Mouse (Mus musculus): ENCODE measurements at regions not wholly inside any gene's neighbourhood (a gene's known extent, or its start where the extent isn't known, plus 50 kb on each side); places are given as distances from the start of the nearest gene placed in this dataset.
"Not testable (repeated sequence)": the region's sequence is repeated elsewhere in the genome, so short reads cannot be mapped to it uniquely, and the experiment has no call there.

DNA sequence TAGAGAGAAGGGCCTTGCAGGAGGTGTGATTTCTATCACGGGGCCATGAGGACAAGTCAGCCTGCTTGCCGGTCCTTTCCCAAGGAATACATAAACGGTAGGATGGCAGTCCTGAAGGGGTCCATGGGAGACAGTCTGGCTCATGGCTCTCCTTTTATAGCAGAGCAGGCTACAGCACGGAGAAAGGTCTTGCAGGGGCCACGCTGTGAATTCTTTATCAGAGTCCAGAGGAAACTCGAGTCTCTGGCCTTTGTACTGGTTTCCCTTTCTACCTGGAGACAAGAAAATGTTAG lies 1984.0 kb downstream of the 4930444P10Rik start:
- no peak for DNase-seq

DNA sequence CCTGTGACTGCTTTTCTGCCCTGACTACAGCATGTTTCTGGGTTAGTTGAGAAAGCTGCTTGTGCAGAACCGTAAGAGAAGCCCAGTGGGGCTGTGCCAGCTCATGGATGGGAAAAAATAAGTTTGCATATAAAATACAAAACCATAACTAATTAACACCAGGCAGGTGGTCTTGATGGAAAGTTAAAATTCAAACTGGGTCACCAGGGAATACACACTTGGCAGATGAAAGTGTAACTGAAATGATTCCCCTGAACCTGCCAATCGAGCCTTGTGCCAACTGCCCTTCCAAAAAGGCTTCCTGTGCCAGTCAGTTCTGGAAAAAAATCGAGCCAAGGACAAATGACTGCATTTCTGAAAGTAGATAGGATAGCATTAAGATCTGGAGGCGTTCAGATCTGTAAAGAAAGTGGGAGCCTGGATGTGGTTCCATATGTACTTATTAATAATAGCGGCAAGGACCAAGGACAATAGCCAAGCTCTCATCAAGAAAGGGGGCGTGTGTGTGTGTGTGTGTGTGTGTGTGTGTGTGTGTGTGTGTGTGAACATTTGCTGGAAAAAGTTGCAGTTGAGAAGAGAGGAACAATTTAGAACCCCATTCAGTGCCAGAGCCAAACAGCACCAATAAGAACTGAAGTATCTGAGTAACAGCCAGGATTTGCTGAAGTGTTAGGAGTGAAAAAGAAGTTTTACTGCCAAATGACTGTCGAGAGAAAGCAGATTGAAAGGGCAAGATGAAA lies 1984.5 kb downstream of the 4930444P10Rik start:
- DNase-seq = peak; percentile 35 to 36

DNA sequence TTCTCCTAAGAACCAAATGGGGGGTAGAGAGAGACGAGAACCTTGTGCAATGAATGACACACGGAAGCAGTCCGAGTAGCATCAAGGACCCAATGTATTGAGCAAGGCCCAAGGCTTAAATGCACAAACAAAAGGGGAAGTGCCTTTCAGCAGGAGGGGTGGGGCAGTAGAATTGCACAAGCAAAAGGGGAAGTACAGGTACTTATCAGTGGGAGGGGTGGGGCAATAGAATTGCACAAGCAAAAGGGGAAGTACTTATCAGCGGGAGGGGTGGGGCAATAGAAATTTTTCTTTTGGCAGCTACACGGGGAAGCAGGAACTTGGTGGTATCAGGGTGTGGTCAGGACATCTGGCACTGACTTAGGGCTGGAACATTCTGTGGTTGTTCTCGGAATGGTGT lies 1987.6 kb downstream of the 4930444P10Rik start:
- DNase-seq = not testable (repeated sequence)

DNA sequence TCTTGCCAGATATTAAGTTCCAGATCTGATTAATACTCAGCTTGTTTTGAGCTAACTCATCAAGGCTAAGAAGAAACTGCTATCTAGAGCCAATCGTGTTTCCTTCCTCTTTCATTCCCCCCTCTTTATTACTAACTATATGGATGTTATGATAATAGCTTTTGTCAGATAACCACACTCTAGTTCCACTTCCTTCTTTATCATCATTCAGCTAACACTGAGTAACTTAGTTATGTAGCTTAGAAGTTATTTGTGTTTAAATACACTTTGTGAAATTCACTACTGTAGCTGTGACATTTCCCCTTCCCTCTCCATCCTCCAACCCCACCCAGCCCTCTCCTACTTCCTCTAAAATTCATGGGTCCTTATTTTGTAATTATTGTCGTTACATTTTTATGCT lies 1988.6 kb downstream of the 4930444P10Rik start:
- DNase-seq = no peak

DNA sequence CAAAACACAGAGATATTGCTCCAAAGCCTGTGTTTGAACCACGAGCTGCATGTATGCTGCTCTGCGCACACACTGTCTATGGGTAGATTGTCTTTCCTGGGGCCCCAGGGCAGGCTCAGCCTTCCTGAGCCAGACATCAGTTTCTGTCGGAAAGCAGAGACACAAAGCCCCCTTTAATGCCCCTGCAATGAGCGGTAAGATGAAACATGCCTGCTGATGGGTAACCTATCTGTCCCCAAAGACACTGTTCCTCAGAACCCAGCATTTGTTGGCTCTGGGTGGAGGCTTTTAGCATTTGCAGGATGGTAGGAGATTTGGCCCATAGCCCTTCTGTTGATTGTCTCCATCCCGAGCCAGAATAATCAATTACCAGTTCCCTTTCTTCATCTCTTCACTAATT lies 1994.1 kb downstream of the 4930444P10Rik start:
- DNase-seq = no peak

DNA sequence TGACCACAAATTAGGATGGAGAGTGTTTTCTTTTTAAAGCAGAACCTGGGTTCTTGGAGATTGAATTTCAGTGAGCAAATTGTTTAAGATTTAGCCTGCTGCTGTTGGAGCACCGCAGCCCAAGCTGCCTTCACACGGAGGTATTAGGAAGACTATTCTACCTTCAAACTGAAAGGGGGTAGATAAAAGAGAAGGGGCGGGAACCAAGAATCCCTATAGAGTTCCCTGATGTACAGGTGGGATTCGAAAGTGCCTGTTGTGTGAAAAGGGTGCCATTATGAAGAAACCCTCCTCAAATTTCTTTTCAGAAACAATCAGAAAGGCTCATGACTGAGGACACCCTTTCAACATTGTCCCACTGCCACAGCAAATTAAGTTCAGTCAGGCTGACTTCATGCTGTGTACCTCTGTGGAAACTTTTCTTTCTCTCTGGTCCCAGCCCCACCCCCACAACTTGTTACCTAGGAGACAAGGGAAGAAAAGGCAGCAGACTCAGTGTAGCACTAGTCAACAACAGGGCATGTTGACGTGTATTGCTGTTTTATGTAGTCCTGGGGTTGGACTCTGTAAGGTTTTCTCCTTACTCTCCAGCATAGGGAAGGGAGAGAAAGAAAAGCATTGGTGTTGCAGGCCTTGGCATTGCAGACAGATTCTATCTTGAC lies 1995.4 kb downstream of the 4930444P10Rik start:
- DNase-seq = no peak

DNA sequence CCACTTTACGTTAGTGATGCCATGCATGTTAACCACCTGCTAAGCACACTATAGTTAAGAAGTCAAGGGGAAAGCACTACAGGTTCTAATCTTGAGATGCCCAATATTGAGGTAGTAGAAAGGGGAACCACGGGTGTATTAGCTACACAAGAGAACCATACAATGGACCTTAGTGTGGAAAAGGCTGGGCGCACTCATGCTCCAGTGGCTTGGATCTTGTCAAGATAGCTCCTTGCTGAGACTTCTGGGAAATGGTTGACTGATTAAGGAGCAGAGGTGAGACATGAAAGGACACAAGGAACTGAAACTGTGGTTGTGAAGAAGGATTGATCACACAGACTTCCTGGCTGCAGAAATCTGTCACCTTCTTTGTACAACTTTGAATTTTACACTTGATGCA lies 2028.3 kb downstream of the 4930444P10Rik start:
- DNase-seq = no peak

DNA sequence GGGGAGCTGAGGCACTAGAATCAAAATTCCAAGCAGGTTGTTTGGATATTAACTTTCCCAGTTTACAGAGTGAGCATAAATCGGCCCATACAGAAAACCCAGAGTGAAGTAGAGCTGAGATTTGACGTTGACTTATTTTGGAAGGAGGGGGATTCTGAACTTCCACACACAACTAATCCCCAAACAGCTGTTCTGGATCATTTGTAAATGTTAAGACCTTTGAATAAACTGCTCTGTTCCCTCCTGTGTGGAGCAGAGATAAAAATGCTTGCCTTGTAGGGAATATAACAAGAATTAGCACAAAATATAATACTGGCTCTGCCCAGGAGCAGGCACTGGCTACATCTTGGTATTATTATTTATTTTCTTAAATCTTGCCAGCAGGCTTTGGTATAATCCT lies 2057.0 kb downstream of the 4930444P10Rik start:
- DNase-seq = no peak

DNA sequence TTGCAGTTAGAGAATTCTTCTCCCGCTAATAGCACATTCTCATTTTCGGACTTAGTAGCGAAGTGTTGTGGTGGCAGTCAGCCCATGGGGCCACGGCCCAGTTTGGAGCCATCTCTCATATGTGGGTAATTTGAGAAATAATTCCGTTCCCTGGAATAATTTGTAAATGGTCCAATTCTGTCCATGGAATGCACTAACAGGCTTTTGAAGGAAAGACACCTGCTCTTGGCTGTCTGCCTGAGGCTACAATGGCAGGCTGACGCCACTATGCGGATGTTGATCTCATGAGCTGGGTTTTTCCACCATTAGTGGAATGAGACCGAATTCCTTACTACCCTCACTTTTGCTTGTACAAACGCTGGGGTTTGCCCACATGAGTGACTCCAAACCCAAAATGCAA lies 2081.6 kb downstream of the 4930444P10Rik start:
- DNase-seq = no peak

DNA sequence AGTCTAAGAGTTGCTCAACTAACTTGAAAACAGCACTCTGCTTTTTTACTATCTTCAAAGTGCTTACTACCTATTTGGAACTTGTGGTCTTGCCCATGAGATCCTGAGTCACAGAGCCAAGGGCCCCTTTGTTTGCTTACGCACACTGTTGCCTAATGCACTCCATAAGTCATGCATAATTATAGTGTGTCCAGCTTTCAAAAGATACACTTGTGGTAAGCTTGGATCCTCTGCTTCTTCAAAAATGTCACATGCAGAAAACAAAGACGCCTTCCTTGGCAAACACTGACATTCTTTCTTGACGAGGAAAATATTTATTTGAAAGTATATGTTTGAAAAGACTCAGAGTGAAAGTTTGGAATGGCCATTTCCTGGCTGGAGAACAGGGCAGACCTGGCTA lies 2082.3 kb downstream of the 4930444P10Rik start:
- no peak for DNase-seq

DNA sequence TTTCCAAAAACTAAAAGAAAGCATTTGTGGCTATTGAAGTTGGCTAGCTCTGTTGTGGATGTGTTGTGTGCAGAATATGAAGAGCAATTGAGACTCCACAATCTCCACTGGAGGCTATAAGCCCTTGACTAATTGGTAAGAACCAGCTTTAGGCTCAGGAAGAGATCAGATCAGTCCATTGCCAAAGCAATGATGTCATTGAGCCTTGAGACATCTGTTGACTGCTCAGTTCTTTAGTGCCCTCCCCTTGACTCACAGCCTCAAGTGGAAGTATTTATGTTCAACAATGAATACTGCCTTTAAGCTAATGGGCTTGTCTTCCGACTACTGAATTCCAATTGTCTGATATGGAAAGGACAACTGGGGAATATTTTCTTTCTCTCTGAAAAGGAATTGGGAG lies 2090.6 kb downstream of the 4930444P10Rik start:
- no peak for DNase-seq

DNA sequence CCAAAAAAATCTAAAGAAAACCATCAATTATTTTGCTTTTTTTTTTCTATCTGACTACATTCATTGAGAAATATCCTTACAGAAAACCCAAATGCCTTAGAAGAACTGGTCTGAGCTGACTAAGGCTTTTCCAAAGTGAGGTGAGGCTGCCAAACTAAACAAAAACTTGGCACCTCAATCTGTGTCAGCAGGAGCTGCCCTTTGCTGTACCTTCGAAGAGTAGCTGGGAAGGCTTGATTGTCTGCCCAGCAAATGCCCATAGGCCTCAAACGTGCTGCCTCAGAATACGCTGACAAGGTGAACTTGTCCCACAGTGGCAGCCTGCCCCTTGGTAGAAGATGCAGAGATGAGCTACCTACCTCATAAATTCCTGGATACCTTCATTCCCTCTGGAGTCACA lies 2091.7 kb downstream of the 4930444P10Rik start:
- peak in 1 of 2 experiments; percentile 20 for DNase-seq

DNA sequence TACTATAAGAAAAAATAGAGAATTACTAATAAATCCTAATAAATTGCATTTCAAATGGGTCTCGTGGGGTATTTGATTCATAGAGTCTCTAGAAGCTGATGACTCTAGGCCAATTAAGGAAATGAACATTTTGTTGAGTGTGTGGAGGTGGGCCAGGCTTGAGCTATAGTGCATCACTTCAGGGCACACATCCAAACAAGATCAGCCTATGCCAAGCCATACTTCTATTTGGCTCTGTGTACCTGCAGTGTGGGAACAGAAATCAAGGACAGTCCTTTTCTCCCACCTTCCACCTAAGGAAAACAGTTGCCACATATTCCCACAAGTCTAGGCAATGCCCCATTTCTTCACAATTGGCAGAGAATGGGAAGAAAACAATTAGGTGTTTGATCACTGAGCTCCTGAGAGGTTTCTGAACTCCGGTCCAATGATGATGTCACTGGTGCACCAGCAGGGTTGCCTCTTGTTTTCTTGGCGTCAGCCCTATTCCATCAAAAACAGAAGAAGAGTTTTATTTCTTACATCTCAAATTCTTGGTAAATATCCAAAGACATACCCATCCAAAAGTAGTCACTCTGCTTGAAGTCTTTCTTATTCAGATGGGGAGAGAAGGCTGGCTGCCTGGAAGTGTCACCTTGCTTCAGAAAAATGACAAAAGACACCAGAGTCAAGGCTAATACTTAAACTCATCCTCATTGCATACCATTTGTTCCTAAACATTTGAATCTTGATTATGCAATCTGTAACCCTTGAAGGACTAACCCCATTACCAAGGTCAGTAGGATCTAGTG lies 2092.3 kb downstream of the 4930444P10Rik start:
- no peak for DNase-seq

DNA sequence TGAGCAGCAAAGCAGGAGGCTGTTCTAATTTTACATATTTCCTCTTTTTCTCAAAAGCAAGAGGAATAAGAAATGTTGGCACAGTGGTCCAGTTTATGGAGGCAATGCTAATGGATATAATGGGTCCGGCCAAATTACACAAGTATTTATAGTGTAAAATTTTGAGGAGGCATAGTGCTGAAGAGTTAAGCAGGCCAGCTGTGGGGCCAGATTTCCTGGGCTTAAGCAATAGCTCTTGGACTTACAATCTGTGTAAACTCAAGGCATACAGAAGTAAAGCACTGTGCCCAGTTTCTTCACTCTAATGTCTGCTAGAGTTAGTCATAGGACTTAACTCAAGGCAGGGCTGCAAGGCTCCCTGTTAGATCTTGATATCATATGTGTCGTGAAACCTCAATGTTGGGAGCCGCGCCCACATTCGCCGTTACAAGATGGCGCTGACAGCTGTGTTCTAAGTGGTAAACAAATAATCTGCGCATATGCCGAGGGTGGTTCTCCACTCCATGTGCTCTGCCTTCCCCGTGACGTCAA lies 2094.9 kb downstream of the 4930444P10Rik start:
- no peak for DNase-seq

DNA sequence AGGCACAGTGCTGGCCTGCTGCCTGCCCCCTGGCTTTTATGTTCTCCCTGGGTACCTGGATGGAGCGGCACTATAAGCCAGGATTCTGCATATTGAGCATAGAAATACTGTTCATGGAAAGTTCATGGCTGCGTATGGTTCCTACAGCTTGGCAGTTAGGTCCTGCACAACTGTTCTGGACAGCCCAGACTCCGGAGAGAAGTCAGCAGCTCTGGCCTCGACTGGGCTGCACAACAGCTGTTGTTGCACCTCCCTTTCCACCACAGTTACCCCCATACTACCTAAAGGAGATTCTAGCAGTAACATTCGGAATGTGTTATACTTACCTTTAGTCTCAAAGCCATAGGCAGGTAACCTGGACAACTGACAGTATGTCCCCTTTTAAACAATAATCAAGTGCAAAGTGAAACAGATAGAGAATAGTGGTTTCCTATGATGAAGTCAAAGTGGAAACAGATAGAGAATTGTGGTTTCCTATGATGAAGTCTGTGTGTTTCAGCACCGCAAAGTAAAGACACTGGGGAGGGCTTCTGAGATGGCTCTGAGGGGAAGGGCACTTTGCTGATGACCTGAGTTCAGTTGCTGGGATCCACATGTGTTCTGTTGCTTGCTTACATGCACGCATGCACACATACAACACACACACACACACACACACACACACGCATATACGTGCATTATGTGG lies 2099.2 kb downstream of the 4930444P10Rik start:
- DNase-seq = no peak

DNA sequence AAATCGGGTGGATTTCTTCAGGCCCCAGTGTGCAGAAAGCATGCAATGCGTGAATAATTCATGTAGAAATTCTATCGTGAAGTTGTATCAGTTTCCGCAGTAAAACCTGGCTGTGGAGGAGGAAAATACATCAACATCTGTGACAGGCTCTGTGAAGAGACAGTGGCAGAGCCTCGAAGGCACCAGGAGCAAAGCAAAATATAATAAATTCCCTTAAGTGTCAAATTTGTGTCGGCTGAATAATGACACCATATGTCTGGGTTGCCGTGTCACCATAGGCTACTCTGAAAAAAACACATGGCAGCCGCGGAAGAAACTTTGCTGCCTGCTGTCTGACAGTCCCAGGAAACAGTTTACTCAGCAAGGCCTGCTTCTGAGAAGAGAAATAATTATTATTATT lies 2100.1 kb downstream of the 4930444P10Rik start:
- DNase-seq = no peak

DNA sequence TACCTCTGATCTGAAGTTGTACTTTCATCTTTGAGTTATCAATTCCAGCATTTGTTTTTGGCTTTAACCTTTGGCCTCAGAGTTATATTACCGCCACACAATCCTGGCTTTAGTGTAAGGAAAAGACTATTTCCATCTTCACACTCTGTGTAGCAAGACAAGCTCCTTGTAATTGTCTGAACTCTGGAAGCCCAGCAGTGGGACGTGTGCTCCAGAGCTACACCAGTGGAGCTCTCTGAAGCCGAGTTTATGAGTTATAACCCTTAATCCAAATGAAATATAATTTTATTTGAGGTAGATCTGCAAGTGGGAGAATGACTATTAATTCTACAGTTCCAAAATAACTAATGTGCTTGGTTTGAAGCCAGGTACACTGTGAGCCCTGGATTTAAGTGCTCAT lies 2103.8 kb downstream of the 4930444P10Rik start:
- DNase-seq = no peak

DNA sequence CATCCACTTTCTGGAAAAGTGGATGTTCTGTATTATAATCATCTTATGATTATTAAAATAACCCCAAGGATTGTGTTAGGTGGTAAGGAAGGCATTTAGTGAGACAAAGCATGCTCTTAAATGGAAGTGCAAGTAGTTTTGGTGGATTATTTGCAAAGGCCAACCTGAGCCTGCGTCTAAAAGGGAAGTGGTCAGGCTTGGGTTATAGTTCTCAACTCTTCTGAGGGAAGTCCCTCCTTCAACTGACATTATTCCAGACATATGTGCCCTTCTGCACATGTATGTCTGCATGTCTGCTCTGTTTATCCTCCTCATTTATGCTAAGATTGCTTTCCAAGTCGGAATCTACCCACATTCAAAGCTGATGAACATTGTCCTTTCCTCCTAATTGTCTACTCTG lies 2108.3 kb downstream of the 4930444P10Rik start:
- DNase-seq = no peak

DNA sequence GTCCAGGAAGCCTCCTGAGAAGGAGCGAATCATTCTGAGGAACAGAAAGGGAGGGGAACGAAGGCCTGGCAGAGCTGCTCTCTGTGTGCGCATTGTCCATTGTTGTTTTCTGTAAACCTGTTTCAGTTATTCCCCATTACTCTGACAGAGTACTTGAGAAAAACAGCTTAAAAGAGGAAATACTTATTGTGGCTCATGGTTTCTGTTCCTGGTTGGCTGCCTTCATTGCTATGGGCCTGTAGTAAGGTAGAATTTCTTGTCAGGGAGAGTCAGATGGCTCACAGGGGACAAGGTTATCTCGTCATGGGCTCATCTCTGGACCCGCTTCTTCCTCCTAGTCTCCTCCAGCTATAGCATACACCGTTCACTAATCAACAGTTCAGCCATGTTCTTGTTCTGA lies 2112.9 kb downstream of the 4930444P10Rik start:
- DNase-seq = peak in 1 of 2 experiments; percentile 2

DNA sequence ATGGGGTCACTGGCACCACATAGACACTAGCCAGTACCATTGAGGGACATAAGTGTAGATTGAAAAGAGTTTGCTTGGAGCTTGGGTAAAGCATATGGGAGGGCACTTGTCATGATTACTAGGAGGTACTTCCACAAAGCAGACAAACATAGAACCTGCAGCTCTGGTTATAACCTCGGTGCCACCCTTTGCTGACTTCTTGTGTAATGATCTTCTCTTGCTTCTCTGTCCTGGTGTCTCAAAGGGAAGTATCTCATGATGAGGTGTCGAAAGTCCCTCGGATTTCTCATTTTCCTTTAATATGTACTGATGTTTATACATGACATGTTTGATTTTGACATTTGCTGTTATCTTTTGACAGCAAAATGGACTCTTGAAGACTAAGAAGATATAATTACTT lies 2114.5 kb downstream of the 4930444P10Rik start:
- DNase-seq = no peak

DNA sequence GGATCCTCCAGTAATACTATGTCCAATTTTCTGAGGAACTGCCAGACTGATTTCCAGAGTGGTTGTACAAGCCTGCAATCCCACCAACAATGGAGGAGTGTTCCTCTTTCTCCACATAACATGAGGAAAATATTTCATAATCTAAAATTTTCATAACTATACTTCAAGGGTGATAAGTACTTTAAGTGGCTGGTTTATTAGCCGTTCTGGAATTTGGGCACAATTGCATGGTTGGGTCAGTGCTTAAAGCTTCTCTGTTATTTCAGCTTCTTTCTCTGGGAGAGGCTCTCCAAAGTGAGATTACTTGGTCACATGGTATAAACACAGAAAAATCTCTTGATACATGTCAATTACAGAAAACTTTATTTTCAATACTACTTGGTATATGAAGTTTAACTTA lies 2115.9 kb downstream of the 4930444P10Rik start:
- DNase-seq = no peak

DNA sequence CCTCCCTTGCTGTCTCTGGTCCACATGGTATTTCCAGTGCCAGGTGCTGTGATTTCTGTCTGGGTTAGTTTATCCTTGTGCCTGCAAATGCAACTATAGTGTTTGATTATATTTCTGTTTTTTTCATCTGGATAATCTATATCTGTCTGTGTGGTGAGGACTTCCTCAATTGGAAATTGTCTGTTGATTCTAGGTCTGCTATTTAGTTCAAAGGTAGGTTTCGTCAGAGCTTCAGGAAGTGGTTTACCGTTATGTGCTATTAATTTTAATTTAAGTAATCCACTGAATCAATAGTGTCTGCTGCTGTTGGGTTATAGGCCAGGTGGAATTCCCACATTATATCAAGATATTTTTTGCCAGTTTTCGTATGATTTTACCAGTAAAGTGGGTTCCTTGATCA lies 2143.9 kb downstream of the 4930444P10Rik start:
- DNase-seq = no peak

DNA sequence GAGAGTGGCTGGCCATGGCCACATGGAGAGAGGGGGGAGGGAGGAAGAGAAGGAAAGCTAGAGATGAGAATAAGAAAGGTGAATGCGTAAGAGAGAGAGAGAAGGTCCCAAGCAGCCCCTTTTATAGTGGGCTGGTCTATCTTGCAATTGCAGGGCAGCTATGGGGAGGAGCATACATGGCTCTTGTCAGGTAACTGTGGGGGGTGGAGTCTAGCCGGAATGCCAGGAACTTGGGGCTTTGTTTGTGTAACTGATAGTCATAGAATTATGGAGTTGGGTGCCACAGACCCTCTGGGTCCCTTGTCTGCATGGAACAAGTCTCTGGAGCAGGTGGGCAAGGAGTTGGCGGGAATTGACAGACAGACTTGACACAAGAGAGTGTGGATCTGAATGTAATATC lies 2151.8 kb downstream of the 4930444P10Rik start:
- DNase-seq = no peak

All from heart, adult 18-20 months (tissue).